In the genomic region with DNA sequence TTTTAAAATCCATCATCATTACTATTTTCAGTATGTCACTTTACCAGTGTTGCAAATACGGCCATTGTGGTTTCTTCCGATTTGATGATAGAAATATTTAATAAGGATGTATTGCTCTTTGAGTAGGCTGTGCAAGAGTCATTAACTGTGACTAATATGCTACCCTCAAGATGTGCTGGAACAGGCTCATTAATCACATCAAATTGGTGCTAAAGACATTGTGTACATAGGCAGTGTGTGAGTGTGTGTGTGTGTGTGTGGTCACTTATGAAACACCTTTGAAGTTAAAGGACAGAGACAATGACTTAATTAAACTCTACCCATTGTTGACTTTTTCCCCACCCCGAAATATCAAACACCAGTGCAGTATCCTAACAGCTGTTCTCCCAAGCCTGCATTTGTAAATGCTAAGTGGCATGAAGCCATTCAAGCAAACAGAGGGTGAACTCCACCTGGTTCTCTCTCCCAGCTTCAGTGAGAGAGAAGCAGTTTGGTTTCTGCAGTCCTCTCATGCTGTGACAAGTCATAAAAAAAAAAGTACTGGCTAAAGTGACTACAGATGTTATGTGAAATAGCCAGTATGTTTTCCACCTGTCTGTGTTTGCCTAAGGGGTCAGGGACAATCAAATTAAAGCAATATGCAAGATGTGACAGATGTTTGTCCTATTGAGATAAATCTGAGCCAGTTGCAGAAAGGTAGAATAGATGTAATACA, we compare ENCODE assay signal across 16 mouse cellular contexts.
A peak's percentile ranks its signal among the peaks of the same experiment; 100 is the strongest.
DNase-seq lines count a peak whose midpoint lies in the region; ATAC-seq and TF ChIP-seq lines count a peak whose summit lies in the region.
"Had no signal": no experiment of that assay in that cellular context is flagged by ENCODE, and none has a peak within 500 bp of the region (broad histone marks: within the 10 kb centered on the region; RNA-seq: fewer than 3 reads in every experiment).

No protein-coding gene starts in this region.

- H3K9me3 ChIP-seq in kidney, embryonic 16.5 days (ENCODE audit: low read length) = no peaks in the 10 kb centered on the region
- no peaks in the 10 kb centered on the region for H3K9me3 ChIP-seq in hindbrain, embryonic 16.5 days (ENCODE audit: control insufficient read depth, low read length)
- H3K9me3 ChIP-seq: midbrain, embryonic 12.5 days had no signal

- no peak for TF ChIP-seq POLR2A in kidney, adult 2 months (IDR thresholded peaks at IDR 0.05; ENCODE audit: low read depth, low read length)

- no peak overlapping the region for H3K4me3 ChIP-seq in kidney, embryonic 16.5 days (ENCODE audit: low read length)
- H3K4me3 ChIP-seq in kidney, adult 2 months (ENCODE audit: insufficient read depth, low read depth, low read length) = no peak overlapping the region
- no peak overlapping the region for H3K4me3 ChIP-seq in hindbrain, embryonic 16.5 days (ENCODE audit: low read length)
- H3K4me3 ChIP-seq: erythroblast, embryonic 14.5 days; midbrain, embryonic 12.5 days had no signal

- no peaks in the 10 kb centered on the region for H3K36me3 ChIP-seq in kidney, embryonic 16.5 days (ENCODE audit: insufficient read depth, low read length)
- H3K36me3 ChIP-seq in kidney, adult 2 months (ENCODE audit: control insufficient read depth, insufficient read depth, low read length) = no peaks in the 10 kb centered on the region
- no peaks in the 10 kb centered on the region for H3K36me3 ChIP-seq in hindbrain, embryonic 16.5 days (ENCODE audit: control insufficient read depth, insufficient read depth, low read length)
- H3K36me3 ChIP-seq: midbrain, embryonic 12.5 days had no signal

- 27% methylated on average over 3 of the region's 3 CpGs for WGBS in kidney, embryonic 16.5 days
- 28% methylated on average over 3 of the region's 3 CpGs for WGBS in kidney, adult 2 months
- WGBS in hindbrain, embryonic 16.5 days = 54% methylated on average over 3 of the region's 3 CpGs

- no peak overlapping the region for H3K4me2 ChIP-seq in kidney, embryonic 16.5 days (replicated peaks; ENCODE audit: low read depth, low read length)
- no peak overlapping the region for H3K4me2 ChIP-seq in hindbrain, embryonic 16.5 days (ENCODE audit: low read length)
- H3K4me2 ChIP-seq: midbrain, embryonic 12.5 days had no signal

- H3K27me3 ChIP-seq in kidney, embryonic 16.5 days (ENCODE audit: insufficient read depth, low read length) = no peaks in the 10 kb centered on the region
- no peaks in the 10 kb centered on the region; the same call in 1 of the 2 replicates for H3K27me3 ChIP-seq in kidney, adult 2 months (replicated peaks; ENCODE audit: control insufficient read depth, insufficient read depth, low read length)
- no peaks in the 10 kb centered on the region for H3K27me3 ChIP-seq in hindbrain, embryonic 16.5 days (replicated peaks; ENCODE audit: control insufficient read depth, insufficient read depth, low read length)
- H3K27me3 ChIP-seq: midbrain, embryonic 12.5 days had no signal

- H3K27ac ChIP-seq in kidney, embryonic 16.5 days (ENCODE audit: low read length) = no peak overlapping the region
- H3K27ac ChIP-seq in kidney, adult 2 months (ENCODE audit: insufficient read depth, low read depth, low read length) = no peak overlapping the region
- no peak overlapping the region for H3K27ac ChIP-seq in hindbrain, embryonic 16.5 days (ENCODE audit: low read depth, low read length)
- H3K27ac ChIP-seq: liver, embryonic 14.5 days; midbrain, embryonic 12.5 days had no signal

- H3K4me1 ChIP-seq in kidney, embryonic 16.5 days (ENCODE audit: insufficient read depth, low read length) = 0 out of 2 replicates have a peak, but pooled peaks cover 3% of the 10 kb centered on the region
- H3K4me1 ChIP-seq in kidney, adult 2 months (ENCODE audit: control insufficient read depth, insufficient read depth, low read length) = no peaks in the 10 kb centered on the region
- H3K4me1 ChIP-seq in hindbrain, embryonic 16.5 days (ENCODE audit: control insufficient read depth, insufficient read depth, low read depth, low read length) = no peaks in the 10 kb centered on the region
- H3K4me1 ChIP-seq: midbrain, embryonic 12.5 days had no signal

- H3K9ac ChIP-seq in kidney, embryonic 16.5 days (replicated peaks; ENCODE audit: low read length) = no peak overlapping the region
- H3K9ac ChIP-seq in hindbrain, embryonic 16.5 days (ENCODE audit: low read depth, low read length) = no peak overlapping the region
- H3K9ac ChIP-seq: liver, embryonic 14.5 days; midbrain, embryonic 12.5 days had no signal

- no peak for TF ChIP-seq CTCF in kidney, adult 2 months (conservative IDR thresholded peaks at IDR 0.05; ENCODE audit: insufficient read depth, insufficient read length, low read depth, low read length)

- DNase-seq in kidney, adult 2 months = no peak
- peak; percentile 2 for DNase-seq in embryo, embryonic 9.5 days (ENCODE audit: extremely low spot score)
- DNase-seq in retina, postnatal 1 day = peak; percentile 55
- DNase-seq in cerebellum, adult 11 months = no peak
- DNase-seq in urinary bladder, postnatal 25 days (ENCODE audit: low spot score) = no peak
- DNase-seq: adrenal gland, postnatal 25 days; kidney, adult 8-10 months; lung, postnatal 10 days; right cerebral cortex, adult 18-20 months; spleen, adult 18-20 months had no signal

- peak; percentile 86 for ATAC-seq in kidney, embryonic 16.5 days (ENCODE audit: low FRiP score, low TSS enrichment)
- ATAC-seq in hindbrain, embryonic 16.5 days = peak; percentile 37; the same call in 1 of the 2 replicates
- ATAC-seq: CD4-positive, CD25-positive, alpha-beta regulatory T cell, adult 4 months had no signal

Comparison
In these comparisons a context has a peak if more than half of its experiments do, and no peak if none do; other contexts are left out.
1. DNase-seq: peak in embryo, embryonic 9.5 days (single experiment) and retina, postnatal 1 day (single experiment); none in kidney, adult 2 months (single experiment), cerebellum, adult 11 months (single experiment) and urinary bladder, postnatal 25 days (single experiment).